Mouse (Mus musculus) left cerebral cortex, adult 11 months (tissue): ENCODE results near the gene Fbxw22.
"Not testable (repeated sequence)": the region's sequence is repeated elsewhere in the genome, so short reads cannot be mapped to it uniquely, and the experiment has no call there.

Experiments used
- DNase-seq: peaks from one replicate; pipeline ENCODE4 v3.0.0; 2022; ENCODE audit warnings: low spot score

The Fbxw22 gene

GRCm38 (mm10) chr9:109404196-109404595 is at the start of gene Fbxw22:
TSS of gene Fbxw22 (minus strand) at chr9:109404296.
- DNase-seq = not testable (repeated sequence)

GRCm38 (mm10) chr9:109449040-109449439 is 44.9 kb upstream of the Fbxw22 start, which contains the start of gene Fbxw16:
TSS of gene Fbxw16 (minus strand) at chr9:109449140.
- DNase-seq = no peak

GRCm38 (mm10) chr9:109432956-109433355 is 28.9 kb upstream of the Fbxw22 start:
- no peak for DNase-seq

- DNase-seq = not testable (repeated sequence)
Measured at GRCm38 (mm10) chr9:109339559-109339958, 64.5 kb downstream of the Fbxw22 start, which contains the start of gene Fbxw28. TSS of gene Fbxw28 (minus strand) at chr9:109339659.
